Mouse (Mus musculus) spleen, embryonic (tissue): ENCODE data around the gene Hoxa7.

Experiments
- CTCF ChIA-PET: fragments of 350-600 bp; sonication (Branson Sonifier 250); formaldehyde crosslinking; loops from one replicate; lab custom pipeline; 2022; lab: Charles Lee

Hoxa7 gene

GRCm38 (mm10) chr6:52166431-52167077 is 55.1 kb downstream of the Hoxa7 start:
- CTCF ChIA-PET: no interaction called here

GRCm38 (mm10) chr6:52165441-52166370 is 55.9 kb downstream of the Hoxa7 start:
- CTCF ChIA-PET: no interaction called here

GRCm38 (mm10) chr6:52164626-52165440 is 56.8 kb downstream of the Hoxa7 start, which contains the start of gene Hoxa2:
Gene Hoxa2 (minus strand): TSS chr6:52164831.
- CTCF ChIA-PET: no interaction called here
